Mouse (Mus musculus): ENCODE measurements around the gene Slc1a4.

- TF ChIP-seq CTCF (IDR thresholded peaks at IDR 0.05; ENCODE audit: extremely low read depth, insufficient read depth, insufficient read length, insufficient replicate concordance) = no peak
- no peak for TF ChIP-seq POLR2A (IDR thresholded peaks at IDR 0.05; ENCODE audit: low read depth, low read length)
Measured at GRCm38 (mm10) chr11:20284463-20284862, 48.0 kb downstream of the Slc1a4 start.

Data from spleen, adult 2 months (tissue).